Mouse (Mus musculus): ENCODE results near the gene Vmp1.

DNA sequence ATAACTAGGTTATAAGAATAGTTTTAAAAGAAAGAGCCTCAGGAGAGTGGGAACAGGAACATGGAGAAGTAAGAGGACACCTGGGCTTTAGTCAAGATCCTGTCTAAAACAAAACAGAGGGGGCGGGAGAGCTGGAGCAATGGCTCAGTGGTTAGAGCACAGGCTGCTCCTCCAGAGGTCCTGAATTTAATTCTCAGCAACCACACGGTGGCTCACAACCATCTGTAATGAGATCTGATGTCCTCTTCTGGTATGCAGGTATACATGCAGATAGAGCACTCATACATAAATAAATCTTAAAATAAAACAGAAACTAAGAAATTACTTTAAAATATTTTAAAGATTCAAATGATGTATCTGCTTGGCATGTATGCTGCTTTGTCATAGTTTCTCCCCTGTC is 111.0 kb downstream of the Vmp1 start:
- TF ChIP-seq CTCF (IDR thresholded peaks at IDR 0.05; ENCODE audit: extremely low read depth, insufficient read depth, insufficient read length, insufficient replicate concordance) = no peak
- no peak for TF ChIP-seq POLR2A (IDR thresholded peaks at IDR 0.05; ENCODE audit: low read depth, low read length)
